Mouse (Mus musculus) fat pad, adult 2 months (tissue): ENCODE data around the gene Rhoj.

Experiments
- DNase-seq: peaks from one replicate; pipeline ENCODE4 v3.0.0-alpha.2; 2011; ENCODE audit warnings: low read depth, low spot score; ENCODE audit errors: extremely low read depth

Gene Rhoj

DNA sequence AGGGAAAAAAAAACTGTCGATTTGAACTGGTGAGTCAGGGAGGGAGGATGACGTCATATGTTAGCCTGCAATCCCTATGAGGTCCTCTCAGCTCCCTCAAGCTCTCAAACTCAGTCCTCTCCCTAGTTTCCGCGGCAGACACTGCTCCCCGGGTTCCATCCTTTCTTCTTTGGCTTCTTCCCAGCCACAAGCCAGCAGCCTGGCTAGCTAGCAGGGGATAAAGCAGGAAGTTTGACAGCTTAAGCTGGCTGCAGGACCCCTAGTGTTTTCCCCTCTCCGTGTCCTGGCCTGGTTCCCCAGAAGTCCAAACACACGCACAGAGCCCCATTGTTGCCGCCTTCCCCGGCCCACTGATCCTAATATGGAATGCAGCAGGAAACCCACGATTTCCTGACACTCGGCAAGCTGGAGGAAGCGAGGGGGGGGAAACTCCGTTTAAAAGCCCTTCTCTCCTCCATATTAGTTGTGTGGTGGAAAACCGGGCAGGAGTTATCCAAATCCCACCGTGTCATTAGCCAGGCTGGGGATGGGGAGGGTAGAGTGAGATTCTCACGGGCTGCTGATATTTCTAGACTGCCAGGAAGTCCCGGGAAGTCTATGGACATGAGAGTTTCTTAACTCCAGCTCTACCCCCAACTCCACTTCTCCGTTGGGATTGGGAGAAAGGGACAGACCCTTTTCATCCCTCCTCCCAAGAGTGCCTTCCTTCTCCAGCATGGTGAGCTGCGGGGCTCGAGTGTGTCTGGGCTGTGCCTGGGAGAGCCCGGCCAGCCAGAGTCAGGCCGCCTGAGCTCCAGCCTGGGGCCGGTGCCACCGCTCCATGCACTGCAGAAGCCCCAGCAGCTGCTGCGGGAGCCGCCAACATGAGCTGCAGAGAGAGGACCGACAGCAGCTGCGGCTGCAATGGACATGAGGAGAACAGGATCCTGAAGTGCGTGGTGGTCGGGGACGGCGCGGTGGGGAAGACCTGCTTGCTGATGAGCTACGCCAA is at the start of gene Rhoj:
TSS of gene Rhoj (plus strand) at position 362 of the 991 bp plus-strand sequence.
- DNase-seq, result no peak

DNA sequence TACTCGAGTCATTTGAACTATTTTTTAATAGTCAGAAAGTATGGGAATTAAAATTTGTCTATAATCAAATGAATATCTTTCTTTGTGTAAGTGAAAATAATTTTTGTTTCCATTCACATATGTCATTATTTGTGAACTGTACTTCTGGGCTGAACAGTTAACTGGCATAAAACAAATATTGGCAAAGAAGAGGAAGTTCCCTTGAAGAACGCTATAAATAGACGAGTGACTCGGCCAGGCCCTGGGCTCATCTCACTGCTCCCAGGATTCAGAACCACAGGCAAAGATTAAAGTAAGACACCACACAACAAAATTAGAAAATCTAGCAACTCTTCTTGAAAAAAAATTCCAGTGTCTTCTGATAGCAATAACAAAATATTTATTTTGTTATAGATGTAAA is 36.4 kb upstream of the Rhoj start:
- DNase-seq, result no peak

DNA sequence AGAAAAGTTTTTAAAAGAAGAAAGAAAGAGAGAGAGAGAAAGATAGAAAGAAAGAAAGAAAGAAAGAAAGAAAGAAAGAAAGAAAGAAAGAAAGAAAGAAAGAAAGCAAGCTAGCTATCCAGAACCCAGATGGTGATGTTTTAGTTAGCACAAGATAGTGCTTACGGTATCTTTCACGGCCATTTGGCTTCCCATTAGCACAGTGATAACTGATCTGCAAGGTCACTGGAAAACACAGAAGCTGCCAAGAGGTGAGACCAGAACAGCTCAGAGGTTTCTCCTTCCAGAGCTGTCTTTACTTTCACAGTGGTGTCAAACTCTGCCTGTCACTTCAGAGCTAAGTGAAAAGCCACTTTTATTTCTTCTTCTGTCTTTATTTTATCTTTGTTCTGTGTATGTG is 32.4 kb upstream of the Rhoj start:
- no peak for DNase-seq

DNA sequence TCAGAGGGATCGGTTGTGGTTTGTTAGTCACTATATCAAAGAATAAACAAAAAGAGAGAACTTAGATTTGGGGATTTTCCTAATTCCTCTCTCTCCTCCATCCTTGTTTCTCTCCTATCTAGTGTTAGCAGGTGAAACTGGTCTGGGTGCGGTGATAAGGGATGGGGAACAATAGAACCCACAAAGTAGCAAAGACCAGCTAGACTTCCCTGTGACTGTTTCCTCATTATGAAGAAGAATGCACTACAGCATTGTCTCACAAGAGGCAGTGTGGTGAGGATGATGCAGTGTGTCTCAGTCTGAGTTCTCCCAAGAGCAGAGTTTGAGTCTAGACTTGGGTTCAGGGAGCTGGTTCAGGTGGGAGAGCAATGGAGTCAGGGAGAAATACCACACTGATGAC is 30.7 kb upstream of the Rhoj start:
- no peak for DNase-seq

DNA sequence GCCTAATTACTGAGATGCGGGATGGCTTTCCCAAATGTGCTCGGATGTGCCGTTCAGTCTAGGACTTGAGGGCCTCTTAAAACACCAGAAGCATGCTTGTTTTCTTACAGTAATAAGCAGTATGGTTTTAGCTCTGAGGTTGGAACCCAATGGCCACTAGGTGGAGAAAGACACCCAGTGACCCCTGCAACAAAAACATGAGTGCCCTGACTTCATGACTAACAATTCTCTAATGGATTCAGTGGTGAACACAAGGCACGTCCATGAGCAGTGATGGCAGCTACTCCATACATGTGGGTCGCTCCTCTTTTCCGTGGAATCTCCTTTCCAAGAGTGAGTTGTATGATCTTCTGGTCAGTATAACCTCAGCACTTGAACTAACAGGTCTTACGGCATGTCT is 27.6 kb upstream of the Rhoj start:
- DNase-seq, result no peak

DNA sequence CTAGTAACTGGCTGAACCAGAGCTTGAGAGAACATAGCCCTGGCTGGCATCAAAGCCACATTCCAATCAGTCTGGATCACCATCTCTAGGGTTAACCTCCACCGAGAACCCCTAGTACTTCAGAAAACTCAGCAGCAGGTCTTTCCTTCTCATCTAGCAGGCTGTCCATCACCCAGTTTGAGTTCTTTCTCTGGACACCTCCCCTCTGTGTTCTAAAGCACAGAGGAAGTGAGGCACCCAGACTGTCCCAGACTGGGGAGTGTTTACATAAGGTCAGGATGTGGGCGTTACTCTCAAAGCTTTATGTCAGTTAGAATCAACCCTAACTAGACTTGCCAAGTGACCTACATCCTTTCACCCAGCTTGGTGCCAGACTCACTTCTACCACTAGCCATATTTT is 24.9 kb upstream of the Rhoj start:
- DNase-seq, result no peak

DNA sequence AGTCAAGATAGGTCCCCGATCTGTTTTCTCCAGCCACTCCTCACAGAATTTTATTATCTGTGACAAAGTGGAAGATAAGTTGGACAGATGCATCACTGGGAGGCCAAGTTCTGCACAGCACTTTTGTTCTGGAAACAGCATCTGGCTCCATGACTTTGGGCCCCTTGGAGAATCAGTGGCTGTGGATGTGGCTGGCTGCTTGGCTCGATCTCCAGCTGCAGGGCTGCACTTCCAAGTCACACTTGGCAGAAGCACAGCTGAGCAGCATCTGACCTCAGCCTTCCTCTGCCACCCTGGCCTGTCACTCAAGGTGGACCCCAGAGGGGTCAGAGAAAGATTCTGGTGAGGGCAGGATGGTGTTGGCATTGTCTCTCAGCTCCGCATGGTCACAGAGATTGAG is 22.0 kb upstream of the Rhoj start:
- no peak for DNase-seq

DNA sequence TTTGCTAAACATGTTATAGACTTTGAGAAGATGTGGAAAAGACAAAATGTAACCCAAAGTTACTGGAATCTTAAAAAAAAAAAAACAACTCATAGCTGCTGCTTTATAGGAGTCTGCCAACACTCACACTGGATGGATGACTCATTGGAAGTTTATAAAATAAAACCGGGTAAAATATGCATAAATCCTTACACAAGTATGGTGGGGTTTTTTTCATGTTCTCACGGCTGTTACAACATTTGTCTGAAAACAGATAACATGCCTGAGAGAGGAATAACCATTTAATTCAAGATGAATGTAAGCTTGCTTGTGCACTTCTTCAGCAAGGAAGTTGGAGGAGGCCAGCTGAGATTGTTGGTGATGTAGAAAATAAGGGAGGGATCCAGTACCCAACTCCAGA is 17.6 kb upstream of the Rhoj start:
- no peak for DNase-seq

DNA sequence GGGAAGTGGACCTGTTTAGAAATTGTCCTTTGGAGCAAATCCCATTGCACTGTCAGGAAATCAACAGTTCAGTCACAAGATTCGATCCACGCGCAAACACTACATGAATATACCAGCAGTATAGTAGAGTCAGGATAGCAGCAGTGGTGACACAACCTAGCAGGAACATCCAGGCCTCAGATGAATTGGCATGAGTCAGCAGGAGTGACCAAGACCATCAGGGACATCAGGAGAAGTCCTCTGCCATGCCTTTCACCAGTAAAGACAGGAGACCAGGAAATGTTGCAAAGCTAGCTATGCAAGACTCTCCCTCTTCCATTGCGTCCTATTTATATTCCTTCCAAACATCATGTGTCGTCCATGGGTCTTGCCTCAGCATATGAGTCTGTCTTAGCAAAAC is 16.6 kb upstream of the Rhoj start:
- no peak for DNase-seq

DNA sequence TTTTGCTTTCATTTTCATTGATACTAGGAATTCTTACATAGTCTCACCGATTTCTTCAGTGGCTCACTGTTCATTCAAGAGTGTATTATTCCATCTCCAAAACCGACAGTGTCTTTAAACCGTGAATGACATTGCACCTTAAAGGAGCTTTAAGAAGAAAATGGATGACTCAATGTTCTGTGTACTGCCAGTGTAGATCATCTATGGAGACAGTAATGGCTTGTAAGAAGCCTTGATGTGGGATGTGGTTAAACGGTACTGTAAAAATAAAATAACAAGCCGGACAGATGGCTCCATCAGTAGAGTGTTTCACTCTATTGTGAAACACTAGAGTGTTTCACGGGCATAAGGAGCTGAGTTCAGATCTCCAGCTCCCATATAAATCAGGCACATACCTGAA is 15.2 kb upstream of the Rhoj start:
- no peak for DNase-seq

DNA sequence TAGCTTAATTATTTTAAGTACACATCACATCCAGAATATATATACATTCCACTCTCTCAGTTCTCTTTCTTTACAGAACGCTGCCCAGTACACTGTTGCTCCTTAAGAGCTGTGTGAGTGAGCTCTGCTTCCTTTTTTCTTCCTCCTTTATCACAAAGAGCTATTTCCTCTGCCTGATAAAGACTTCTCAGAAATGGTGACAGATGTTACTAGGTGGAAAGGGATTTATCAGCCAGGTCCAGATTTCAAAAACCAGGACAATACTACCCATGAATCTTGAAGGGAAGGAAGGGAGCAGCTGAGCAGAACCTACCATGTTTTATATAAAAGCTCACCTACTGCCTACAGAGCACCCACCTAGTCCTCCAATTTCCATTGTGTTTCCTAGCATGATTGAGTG is 8.3 kb upstream of the Rhoj start:
- DNase-seq, result no peak

DNA sequence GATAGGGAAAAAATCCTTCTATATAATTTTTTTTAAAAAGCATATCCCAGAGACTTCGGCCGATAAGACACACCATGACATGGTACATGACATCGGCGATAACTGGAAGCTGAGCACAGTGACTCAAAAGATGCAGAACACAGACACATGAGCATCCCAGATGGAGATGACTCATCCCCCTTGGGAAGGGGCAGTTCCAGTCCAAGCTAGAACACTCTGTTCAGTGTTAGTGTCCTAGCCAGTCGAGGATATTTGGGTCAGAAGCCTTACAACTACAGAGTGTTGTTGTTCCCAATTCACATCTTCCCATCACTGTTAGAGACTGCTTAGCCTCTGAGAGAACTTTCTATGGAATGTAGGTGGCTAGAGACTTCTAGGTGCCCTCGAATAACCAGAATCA is 4.0 kb upstream of the Rhoj start:
- DNase-seq, result no peak

DNA sequence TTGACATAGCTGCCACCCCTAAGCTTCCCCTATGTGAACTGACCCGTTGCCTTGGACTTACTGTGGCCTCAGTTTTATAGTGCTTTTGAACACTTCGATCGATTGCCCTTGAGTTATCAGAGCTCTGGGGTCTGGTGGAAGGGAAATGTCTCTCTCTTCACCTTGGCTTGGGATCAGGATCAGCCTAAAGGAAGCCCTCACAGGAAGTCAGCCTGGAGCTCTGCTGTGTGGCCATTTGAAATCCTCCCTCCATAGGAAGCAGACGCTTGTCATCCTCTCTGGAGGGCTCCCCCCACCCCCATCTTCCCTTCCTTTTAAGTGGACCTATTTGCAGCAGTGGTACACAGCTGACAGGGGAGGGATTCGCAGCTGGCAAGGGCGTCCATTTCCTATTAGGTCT is 1.6 kb downstream of the Rhoj start:
- DNase-seq, result no peak

DNA sequence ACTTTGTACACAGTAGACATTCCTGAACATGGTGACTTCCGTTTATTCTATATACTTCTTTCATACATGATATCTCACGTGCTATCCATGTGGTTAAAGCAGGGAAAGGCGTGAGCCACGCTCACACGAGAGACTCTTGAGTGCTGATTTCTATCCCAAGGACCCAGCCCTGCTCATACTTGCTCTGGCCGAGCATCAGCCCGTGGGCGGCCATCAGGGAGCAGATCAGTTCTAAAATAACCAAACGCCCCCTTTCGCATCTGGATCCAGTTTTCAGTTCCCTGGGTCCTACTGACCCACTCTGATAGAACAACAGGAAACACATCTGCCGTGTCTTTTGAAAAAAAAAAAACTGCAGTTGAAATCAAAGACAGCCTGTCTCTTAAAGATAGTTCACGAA is 2.6 kb downstream of the Rhoj start:
- no peak for DNase-seq

DNA sequence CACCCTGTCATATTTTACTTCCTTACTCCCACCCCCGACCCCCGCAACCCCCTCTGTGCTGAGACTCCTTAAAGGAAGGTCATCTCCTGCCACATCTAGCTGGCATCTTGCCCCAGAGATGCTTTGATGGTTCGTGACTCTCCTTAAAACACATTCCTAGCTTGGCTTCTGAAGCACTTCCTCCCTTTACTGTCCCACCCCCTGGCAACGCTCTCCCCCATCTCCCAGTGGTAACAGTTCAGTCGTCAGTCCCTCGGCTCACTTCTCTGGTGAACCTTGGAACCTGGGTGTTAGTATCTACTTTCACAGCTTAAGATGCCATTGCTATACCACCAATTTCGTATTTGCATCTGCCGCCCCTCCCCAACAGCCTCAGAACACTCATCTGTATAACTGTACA is 3.8 kb downstream of the Rhoj start:
- DNase-seq, result no peak

DNA sequence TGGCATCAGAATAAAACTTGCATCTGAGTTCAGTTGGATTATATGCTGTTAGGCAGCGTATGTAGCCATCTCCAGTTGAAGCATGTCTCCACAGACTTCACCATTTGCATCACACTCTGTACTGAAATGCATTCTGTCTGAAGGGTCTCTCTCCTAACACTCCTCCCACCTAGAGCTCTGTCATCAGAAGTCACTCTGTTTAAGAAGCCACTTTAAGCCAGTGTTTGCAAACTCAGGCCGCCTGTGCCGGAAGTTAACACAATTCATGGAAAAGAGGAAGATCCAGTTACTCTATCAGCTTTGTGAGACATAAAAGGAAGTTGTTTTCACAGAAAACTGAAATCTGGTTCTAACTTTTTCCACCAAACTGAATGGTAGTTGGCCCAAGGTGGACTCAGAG is 5.9 kb downstream of the Rhoj start:
- no peak for DNase-seq

DNA sequence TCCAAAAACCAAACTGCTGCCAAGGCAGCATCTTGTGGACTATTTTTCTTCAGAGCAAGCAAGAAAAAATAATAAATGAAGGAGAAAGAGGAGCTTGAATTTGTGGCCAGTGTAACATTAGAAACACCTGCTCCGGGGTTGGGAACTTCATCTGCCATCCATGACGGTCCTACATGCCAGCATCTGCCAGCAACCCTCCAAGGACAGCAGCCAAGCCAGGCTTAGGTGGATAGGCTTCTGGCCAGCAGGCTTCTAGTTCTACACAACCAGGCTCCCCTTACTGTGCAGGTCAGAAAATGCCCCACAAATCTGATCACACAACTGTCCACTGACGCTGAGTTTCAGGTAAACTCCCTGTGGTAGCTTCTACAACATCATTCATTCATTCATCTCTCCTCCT is 7.7 kb downstream of the Rhoj start:
- DNase-seq, result no peak

DNA sequence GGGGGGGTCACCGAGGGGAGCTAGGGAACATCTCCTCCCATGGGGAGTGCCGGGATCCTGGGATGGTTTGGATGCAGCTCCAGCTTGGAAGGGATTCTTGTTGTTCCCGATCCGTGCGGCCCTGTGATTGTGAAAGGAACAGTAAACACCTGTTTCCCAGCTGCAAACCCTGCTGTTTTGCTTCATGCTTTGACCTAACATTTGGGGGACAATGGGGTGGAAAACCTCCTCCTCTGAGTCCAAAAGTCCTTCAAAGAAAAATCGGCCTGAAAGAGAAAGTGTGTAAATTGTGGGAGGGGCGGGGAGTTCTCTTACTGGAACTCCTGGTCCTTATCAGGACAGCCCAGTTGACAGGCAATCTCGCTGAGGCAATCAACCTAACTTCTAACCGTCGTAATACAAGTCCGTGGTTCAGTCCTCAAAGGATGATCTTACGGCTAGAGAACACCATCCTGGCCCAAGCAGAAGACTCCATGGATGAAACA is 12.4 kb downstream of the Rhoj start:
- DNase-seq, result no peak

DNA sequence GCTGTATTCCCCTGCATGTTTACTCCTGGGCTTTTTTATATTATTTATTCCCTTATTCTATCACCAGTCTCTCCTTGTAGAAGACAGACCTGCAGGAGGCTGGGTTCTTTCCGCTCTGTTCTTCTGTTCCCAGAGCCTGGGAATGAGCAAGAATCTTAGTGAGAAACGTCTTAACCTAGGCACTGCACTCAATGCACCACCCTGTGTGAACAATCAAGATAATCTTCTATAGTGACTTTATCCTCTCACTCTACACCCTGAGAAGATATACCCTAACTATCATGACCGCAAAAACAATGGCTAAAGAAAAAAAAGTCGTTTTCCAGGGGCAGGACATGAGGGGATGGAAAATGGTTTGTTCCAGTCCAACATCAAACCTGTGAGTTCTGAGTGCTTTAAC is 13.1 kb downstream of the Rhoj start:
- DNase-seq, result no peak

DNA sequence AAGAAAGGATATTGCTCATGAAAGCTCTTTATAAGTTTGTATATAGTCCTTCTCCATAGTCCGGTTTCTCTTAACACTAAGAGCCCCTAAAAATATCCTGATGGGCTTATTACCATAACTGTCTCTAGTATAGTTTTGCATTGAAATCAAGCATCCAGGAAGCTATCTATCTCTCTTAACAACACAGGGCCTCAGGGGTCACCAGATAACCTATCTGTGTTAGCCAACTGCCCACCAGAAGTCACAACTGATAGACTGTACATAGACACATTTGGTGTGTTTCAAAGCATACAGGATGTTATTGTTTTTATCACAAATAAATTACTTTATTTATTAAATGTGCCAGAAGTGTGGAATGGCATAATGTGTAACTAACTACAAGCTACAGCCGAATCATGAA is 21.1 kb downstream of the Rhoj start:
- DNase-seq, result no peak

DNA sequence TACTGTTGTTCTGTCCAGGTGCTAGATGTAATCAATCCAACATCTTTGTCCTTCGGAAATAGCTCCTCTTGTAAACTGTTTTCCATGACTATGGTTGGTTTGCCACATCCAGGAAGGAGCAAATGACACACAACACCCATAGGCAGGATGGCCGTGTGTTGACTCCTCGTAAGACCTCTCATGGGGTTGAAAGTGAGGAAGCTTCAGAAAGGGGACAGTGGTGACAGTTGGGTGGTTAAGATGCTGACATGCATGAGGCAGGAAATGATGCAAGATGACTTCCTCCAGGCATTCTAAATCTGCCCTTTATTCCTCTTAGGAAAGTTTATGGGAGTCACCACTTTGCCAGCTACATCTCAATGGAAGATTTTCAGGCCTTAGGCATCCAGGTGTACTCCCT is 31.8 kb downstream of the Rhoj start:
- no peak for DNase-seq

DNA sequence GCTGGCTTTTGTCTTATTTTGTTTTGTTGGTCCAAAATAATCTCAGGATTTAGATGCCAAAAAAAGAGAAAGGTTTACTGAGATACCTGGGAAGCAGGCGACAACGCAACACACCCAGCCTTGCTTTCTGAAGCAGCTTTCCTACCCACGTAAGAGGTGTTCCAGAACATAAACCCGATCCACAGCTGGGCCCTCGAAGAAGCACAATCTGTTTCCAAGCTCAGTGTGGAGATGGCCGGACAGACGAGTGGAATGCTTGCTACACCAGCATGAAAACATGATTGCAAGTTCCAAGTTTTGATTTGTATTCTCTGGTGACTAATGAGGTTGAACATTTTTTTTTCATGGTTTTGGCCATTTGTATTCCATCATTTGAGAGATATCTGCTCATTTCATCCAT is 32.2 kb downstream of the Rhoj start:
- DNase-seq, result no peak

DNA sequence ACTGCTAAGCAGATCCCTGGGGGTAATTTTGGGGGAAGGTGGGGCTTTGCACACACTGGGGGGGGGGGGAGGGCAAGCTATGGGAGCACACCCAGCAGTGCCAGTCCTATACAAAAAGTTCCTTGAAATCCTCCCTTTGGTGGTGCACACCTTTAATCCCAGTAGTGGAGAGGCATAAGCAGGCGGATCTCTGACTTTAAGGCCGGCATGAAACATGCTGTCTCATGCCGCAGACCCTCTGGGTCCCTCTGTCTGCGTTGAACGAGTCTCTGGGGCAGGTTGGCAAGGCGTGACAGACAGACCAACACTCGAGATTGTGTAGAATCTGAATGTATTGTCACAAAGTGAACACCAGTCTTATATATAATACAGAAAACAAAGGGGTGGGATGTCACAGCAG is 40.4 kb downstream of the Rhoj start:
- DNase-seq, result no peak
